Mouse (Mus musculus) thymus, adult 2 months (tissue): Measurements from ENCODE around the gene 1700020D05Rik. TPM values are rescaled to one million over a fixed set of nuclear protein-coding genes. Genes with fewer than 3 reads are reported as not detected.

Experiments
- DNase-seq: peaks from one replicate; pipeline ENCODE4 v3.0.0; 2021
- H3K27ac ChIP-seq: fragments of 200-500 bp; 2 replicates; pipeline ENCODE4 v1.5.1; 2012; ENCODE audit warnings: low read length, control low read depth; ENCODE audit not compliant: control insufficient read depth, insufficient read depth
- H3K27me3 ChIP-seq: fragments of 200-500 bp; 2 replicates; pipeline ENCODE4 v1.6.1; 2012; ENCODE audit warnings: mild to moderate bottlenecking, low read length, moderate library complexity, mixed read lengths; ENCODE audit not compliant: control insufficient read depth, insufficient read depth
- H3K36me3 ChIP-seq: fragments of 200-500 bp; 2 replicates; pipeline ENCODE4 v1.6.1; 2012; ENCODE audit warnings: mild to moderate bottlenecking, low read length, moderate library complexity; ENCODE audit not compliant: control insufficient read depth, insufficient read depth
- H3K4me1 ChIP-seq: fragments of 200-500 bp; replicated peaks from 2 replicates; pipeline ENCODE4 v1.6.1; 2012; ENCODE audit warnings: low read length; ENCODE audit not compliant: control insufficient read depth, insufficient read depth
- H3K4me3 ChIP-seq: fragments of 200-500 bp; 2 replicates; pipeline ENCODE4 v1.5.1; 2012; ENCODE audit warnings: mild to moderate bottlenecking, low read length, control low read depth, moderate library complexity; ENCODE audit not compliant: control insufficient read depth, insufficient read depth
- CTCF ChIP-seq: fragments of 200-500 bp; IDR thresholded peaks from 2 replicates; pipeline ENCODE4 v1.5.1; 2012; ENCODE audit warnings: mild to moderate bottlenecking, control low read depth, low read length, moderate library complexity, borderline replicate concordance; ENCODE audit not compliant: control insufficient read depth, poor library complexity, insufficient read depth; ENCODE audit errors: extremely low read depth
- POLR2A ChIP-seq: fragments of 200-500 bp; IDR thresholded peaks from 2 replicates; pipeline ENCODE4 v1.6.1; 2012; ENCODE audit warnings: mild to moderate bottlenecking, low read length, control low read depth, moderate library complexity; ENCODE audit not compliant: control insufficient read depth, poor library complexity, insufficient read depth; ENCODE audit errors: extremely low read depth
- whole genome bisulfite sequencing: fragments of 180-500 bp; shearing (Covaris S2); methylation state at CpG from one replicate; pipeline ENCODE4 v1.1.7; 2018; 5-methylcytosine and 5-hydroxymethylcytosine counted together
- polyA plus RNA-seq: library from polyadenylated mRNA; depleted of rRNA; stranded (reverse); fragments of >200 nt; gene quantifications from 2 replicates; pipeline ENCODE4 v1.2.3, GENCODE M21; 2012

1700020D05Rik gene
- polyA plus RNA-seq, 1 experiment, result 3.5 TPM

GRCm38 (mm10) chr19:5466916-5467500 is 36.6 kb downstream of the 1700020D05Rik start:
- no peak for DNase-seq
- peaks cover 5% of the 10 kb centered on the region for H3K36me3 ChIP-seq
- H3K4me1 ChIP-seq, result peaks cover 15% of the 10 kb centered on the region
- H3K27me3 ChIP-seq, result no peaks in the 10 kb centered on the region
- peak overlapping the region; percentile 23; the same call in 1 of the 2 replicates for H3K27ac ChIP-seq
- H3K4me3 ChIP-seq, result no peak overlapping the region
- no peak for TF ChIP-seq CTCF
- TF ChIP-seq POLR2A, result no peak
- 51% methylated on average over 6 of the region's 6 CpGs for WGBS

- Histone ChIP-seq H3K27ac (no peak overlapping the region), H3K4me1 (peaks cover 19% of the 10 kb centered on the region), H3K27me3 (no peaks in the 10 kb centered on the region), H3K4me3 (no peak overlapping the region), H3K36me3 (peaks cover 5% of the 10 kb centered on the region)
- WGBS, result 93% methylated on average over 8 of the region's 8 CpGs
- TF ChIP-seq POLR2A (no peak), CTCF (no peak)
- no peak for DNase-seq
These were observed 38.5 kb downstream of the 1700020D05Rik start for GRCm38 (mm10) chr19:5465037-5465436.

- no peak overlapping the region for H3K27ac ChIP-seq
- TF ChIP-seq POLR2A (no peak), CTCF (peak; percentile 91)
- H3K27me3 ChIP-seq, result no peaks in the 10 kb centered on the region
- WGBS, result 78% methylated on average over 15 of the region's 15 CpGs
- peak; percentile 72 for DNase-seq
- H3K36me3 ChIP-seq, result peaks cover 5% of the 10 kb centered on the region
- no peak overlapping the region for H3K4me3 ChIP-seq
- peaks cover 20% of the 10 kb centered on the region for H3K4me1 ChIP-seq
These were observed 39.6 kb downstream of the 1700020D05Rik start for GRCm38 (mm10) chr19:5463791-5464562.

GRCm38 (mm10) chr19:5463212-5463611 is 40.4 kb downstream of the 1700020D05Rik start:
- 94% methylated on average over 9 of the region's 9 CpGs for WGBS
- Histone ChIP-seq H3K27ac (no peak overlapping the region), H3K36me3 (peaks cover 5% of the 10 kb centered on the region), H3K4me1 (peaks cover 14% of the 10 kb centered on the region), H3K27me3 (no peaks in the 10 kb centered on the region), H3K4me3 (no peak overlapping the region)
- DNase-seq, result no peak
- no peak for TF ChIP-seq CTCF
- no peak for TF ChIP-seq POLR2A

GRCm38 (mm10) chr19:5461411-5461810 is 42.2 kb downstream of the 1700020D05Rik start:
- Histone ChIP-seq H3K27me3 (no peaks in the 10 kb centered on the region), H3K36me3 (peaks cover 5% of the 10 kb centered on the region), H3K4me1 (peaks cover 15% of the 10 kb centered on the region), H3K4me3 (no peak overlapping the region), H3K27ac (no peak overlapping the region)
- 84% methylated on average over 6 of the region's 6 CpGs for WGBS
- no peak for DNase-seq
- TF ChIP-seq POLR2A (no peak), CTCF (no peak)

GRCm38 (mm10) chr19:5460465-5460911 is 43.1 kb downstream of the 1700020D05Rik start, which contains the start of gene Fibp:
TSS of gene Fibp (plus strand) at chr19:5460615.
- H3K4me1 ChIP-seq, result peaks cover 24% of the 10 kb centered on the region
- peak within 1 kb of the TSS; percentile 8 for H3K27ac ChIP-seq
- peaks cover 5% of the 10 kb centered on the region for H3K36me3 ChIP-seq
- TF ChIP-seq POLR2A (peak; percentile 67; the same call in 1 of the 2 replicates), CTCF (no peak; the same call in 1 of the 2 replicates)
- under 1% methylated on average over 32 of the region's 32 CpGs for WGBS
- peak; percentile 79 for DNase-seq
- peak within 1 kb of the TSS; percentile 96 for H3K4me3 ChIP-seq
- no peaks in the 10 kb centered on the region for H3K27me3 ChIP-seq

- 37% methylated on average over 3 of the region's 3 CpGs for WGBS
- H3K36me3 ChIP-seq, result peaks cover under 1% of the 10 kb centered on the region
- TF ChIP-seq CTCF (no peak), POLR2A (no peak)
- no peak overlapping the region; the same call in 1 of the 2 replicates for H3K27ac ChIP-seq
- no peaks in the 10 kb centered on the region for H3K27me3 ChIP-seq
- DNase-seq, result no peak
- no peak overlapping the region for H3K4me3 ChIP-seq
- peaks cover 25% of the 10 kb centered on the region for H3K4me1 ChIP-seq
These were observed 43.7 kb downstream of the 1700020D05Rik start for GRCm38 (mm10) chr19:5459896-5460295.
